Mouse (Mus musculus) olfactory bulb, adult 2 months (tissue): ENCODE data around the gene Cactin.

ENCODE experiments used
- CTCF ChIP-seq: fragments of 200-500 bp; IDR thresholded peaks from 2 replicates; pipeline ENCODE4 v1.5.1; 2012; ENCODE audit warnings: low read depth, mild to moderate bottlenecking, low read length, moderate library complexity; ENCODE audit not compliant: insufficient read depth
- POLR2A ChIP-seq: fragments of 200-500 bp; IDR thresholded peaks from 2 replicates; pipeline ENCODE4 v1.6.1; 2012; ENCODE audit warnings: mild to moderate bottlenecking, low read depth, low read length, moderate library complexity; ENCODE audit not compliant: insufficient read depth

GRCm38 (mm10) chr10:81303761-81304160 lies 17.1 kb upstream of the Cactin start:
- TF ChIP-seq CTCF (no peak), POLR2A (no peak)
